Mouse (Mus musculus): Measurements from ENCODE around the gene Iars2. TPM values are rescaled to one million over a fixed set of nuclear protein-coding genes. Genes with fewer than 3 reads are reported as not detected.

Iars2 gene
- total and polyA plus RNA-seq, 3 experiments, result 39.9 to 43.9 TPM; not detected in 1

DNA sequence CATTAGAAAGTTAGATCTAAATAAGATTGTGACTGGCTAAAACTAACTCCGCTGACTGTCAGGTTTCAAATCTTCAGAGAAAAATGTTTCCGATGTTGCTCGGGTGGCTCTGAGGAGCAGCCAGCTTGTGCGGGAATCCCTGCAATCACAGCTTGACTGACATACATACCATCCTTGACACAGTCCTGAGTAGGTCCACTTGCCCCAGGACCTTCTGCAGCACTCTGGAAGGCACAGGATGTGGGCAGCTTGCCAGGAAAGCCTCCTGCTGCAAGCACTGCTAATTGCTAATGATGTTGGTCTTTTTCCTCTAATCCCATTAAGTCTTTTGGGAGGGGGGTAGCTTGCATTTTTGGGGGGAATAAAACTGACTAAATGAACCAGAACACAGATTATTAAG lies 44.0 kb downstream of the Iars2 start:
- no peaks in the 10 kb centered on the region for H3K9me3 ChIP-seq (replicated peaks; ENCODE audit: insufficient read depth, low read length)
- no peak overlapping the region for H3K27ac ChIP-seq (ENCODE audit: control insufficient read depth, low read depth, low read length)
- no peak for TF ChIP-seq SIN3A (IDR thresholded peaks at IDR 0.05; ENCODE audit: low read length)
- H3K27me3 ChIP-seq (ENCODE audit: control insufficient read depth in 1 of 2, insufficient read depth in 2 of 2, low read length in 2 of 2), result no peaks in the 10 kb centered on the region
- no peaks in the 10 kb centered on the region for H3K4me1 ChIP-seq (ENCODE audit: control insufficient read depth in 1 of 2, insufficient read depth in 2 of 2, low read length in 2 of 2)
- H3K36me3 ChIP-seq (ENCODE audit: control insufficient read depth in 1 of 2, insufficient read depth in 2 of 2, low read length in 2 of 2), result peaks cover 0 to 19% of the 10 kb centered on the region in 2 experiments; a peak in 2 of 4 replicates
- no peaks in the 10 kb centered on the region for H3K79me2 ChIP-seq (ENCODE audit: control insufficient read depth, insufficient read depth, low read length, poor library complexity)
- DNase-seq (ENCODE audit: low read depth, low spot score), result peak; percentile 12
- H3K4me3 ChIP-seq (ENCODE audit: control insufficient read depth in 1 of 2, insufficient read depth in 1 of 2, low read depth in 2 of 2, low read length in 2 of 2), result no peak overlapping the region
- no peak overlapping the region for H3K9ac ChIP-seq (ENCODE audit: control insufficient read depth, low read depth, low read length, poor library complexity, severe bottlenecking)

DNA sequence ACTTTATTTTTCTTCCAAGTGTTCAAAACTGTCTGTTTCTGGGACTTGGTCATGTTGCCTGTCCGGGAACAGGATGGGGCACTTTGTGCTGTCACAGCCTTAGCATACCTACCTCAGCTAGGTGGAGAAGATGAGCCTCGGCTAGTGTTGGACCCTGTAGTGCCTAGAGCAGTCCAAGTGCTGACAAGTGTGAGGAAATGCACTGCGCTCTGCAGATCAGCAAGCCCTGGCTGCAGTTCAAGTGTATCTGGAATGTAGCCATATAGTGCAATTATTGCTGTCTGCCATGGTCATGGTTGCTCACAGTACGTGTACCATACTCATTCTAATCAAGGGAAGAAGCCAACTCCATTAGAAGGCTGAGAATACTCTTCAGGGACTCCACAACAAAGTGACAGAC lies 44.5 kb downstream of the Iars2 start:
- Histone ChIP-seq H3K27ac (ENCODE audit: control insufficient read depth, low read depth, low read length) (no peak overlapping the region), H3K9me3 (replicated peaks; ENCODE audit: insufficient read depth, low read length) (no peaks in the 10 kb centered on the region), H3K4me3 (ENCODE audit: control insufficient read depth in 1 of 2, insufficient read depth in 1 of 2, low read depth in 2 of 2, low read length in 2 of 2) (no peak overlapping the region), H3K36me3 (ENCODE audit: control insufficient read depth in 1 of 2, insufficient read depth in 2 of 2, low read length in 2 of 2) (peaks cover 0 to 19% of the 10 kb centered on the region in 2 experiments; a peak in 2 of 4 replicates), H3K79me2 (ENCODE audit: control insufficient read depth, insufficient read depth, low read length, poor library complexity) (no peaks in the 10 kb centered on the region), H3K4me1 (ENCODE audit: control insufficient read depth in 1 of 2, insufficient read depth in 2 of 2, low read length in 2 of 2) (no peaks in the 10 kb centered on the region), H3K9ac (ENCODE audit: control insufficient read depth, low read depth, low read length, poor library complexity, severe bottlenecking) (no peak overlapping the region), H3K27me3 (ENCODE audit: control insufficient read depth in 1 of 2, insufficient read depth in 2 of 2, low read length in 2 of 2) (no peaks in the 10 kb centered on the region)
- DNase-seq (ENCODE audit: low read depth, low spot score), result no peak
- TF ChIP-seq POLR2AphosphoS2 (IDR thresholded peaks at IDR 0.05; ENCODE audit: low read length), result 0 out of 2 replicates have a peak, but pooled peaks have one; percentile 34
- TF ChIP-seq TCF12 (IDR thresholded peaks at IDR 0.05; ENCODE audit: low read depth, low read length), result no peak

DNA sequence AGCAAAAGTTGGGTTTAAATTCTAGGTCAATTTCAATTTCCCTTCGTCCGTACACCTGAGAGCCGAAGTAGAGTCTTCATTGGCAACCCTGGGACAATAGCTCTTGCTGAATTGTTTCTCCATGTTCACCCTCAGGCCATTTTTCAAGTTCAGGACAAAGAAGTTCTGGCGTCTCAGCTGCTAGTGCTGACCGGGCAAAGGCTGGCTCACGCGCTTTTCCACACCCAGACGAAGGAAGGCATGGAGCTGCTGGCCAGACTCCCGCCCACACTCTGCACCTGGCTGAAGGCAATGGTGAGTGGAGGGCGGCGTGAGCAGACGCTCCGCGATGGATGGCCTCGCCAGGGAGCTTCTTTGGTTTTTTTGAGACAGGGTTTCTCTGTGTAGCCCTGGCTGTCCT lies 45.9 kb downstream of the Iars2 start:
- Histone ChIP-seq H3K4me3 (ENCODE audit: control insufficient read depth in 1 of 2, insufficient read depth in 1 of 2, low read depth in 2 of 2, low read length in 2 of 2) (no peak overlapping the region), H3K27me3 (ENCODE audit: control insufficient read depth in 1 of 2, insufficient read depth in 2 of 2, low read length in 2 of 2) (no peaks in the 10 kb centered on the region), H3K9me3 (replicated peaks; ENCODE audit: insufficient read depth, low read length) (no peaks in the 10 kb centered on the region), H3K4me1 (ENCODE audit: control insufficient read depth in 1 of 2, insufficient read depth in 2 of 2, low read length in 2 of 2) (no peaks in the 10 kb centered on the region), H3K27ac (ENCODE audit: control insufficient read depth, low read depth, low read length) (no peak overlapping the region), H3K9ac (ENCODE audit: control insufficient read depth, low read depth, low read length, poor library complexity, severe bottlenecking) (no peak overlapping the region), H3K79me2 (ENCODE audit: control insufficient read depth, insufficient read depth, low read length, poor library complexity) (no peaks in the 10 kb centered on the region), H3K36me3 (ENCODE audit: control insufficient read depth in 1 of 2, insufficient read depth in 2 of 2, low read length in 2 of 2) (peaks cover 0 to 18% of the 10 kb centered on the region in 2 experiments; a peak in 2 of 4 replicates)
- TF ChIP-seq POLR2AphosphoS5 (IDR thresholded peaks at IDR 0.05; ENCODE audit: borderline replicate concordance, low read depth, low read length) (no peak), ZMIZ1 (IDR thresholded peaks at IDR 0.05; ENCODE audit: low read depth, low read length) (no peak)
- no peak for DNase-seq (ENCODE audit: low read depth, low spot score)

DNA sequence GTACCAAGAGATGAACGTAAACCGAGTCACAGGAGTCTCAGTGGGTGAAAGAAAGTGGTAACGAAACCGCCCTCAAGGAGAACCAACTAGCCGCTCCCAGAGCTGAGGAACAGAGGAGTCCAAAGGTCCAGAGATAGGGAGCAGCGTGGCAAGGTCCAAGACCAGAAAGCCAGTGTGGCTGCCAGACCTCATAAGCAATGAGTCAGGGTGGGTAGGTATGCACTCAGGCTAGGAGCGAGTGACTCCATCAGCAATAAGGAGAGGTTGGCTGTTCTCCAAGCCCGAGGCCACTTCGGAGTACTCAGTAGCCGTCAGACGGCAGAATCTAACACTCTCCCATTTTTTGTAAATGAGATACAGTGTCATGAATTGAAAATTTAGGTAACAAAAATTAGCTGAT lies 46.4 kb downstream of the Iars2 start:
- peaks cover 0 to 18% of the 10 kb centered on the region in 2 experiments; a peak in 2 of 4 replicates for H3K36me3 ChIP-seq (ENCODE audit: control insufficient read depth in 1 of 2, insufficient read depth in 2 of 2, low read length in 2 of 2)
- no peaks in the 10 kb centered on the region for H3K79me2 ChIP-seq (ENCODE audit: control insufficient read depth, insufficient read depth, low read length, poor library complexity)
- H3K27ac ChIP-seq (ENCODE audit: control insufficient read depth, low read depth, low read length), result no peak overlapping the region
- H3K27me3 ChIP-seq (ENCODE audit: control insufficient read depth in 1 of 2, insufficient read depth in 2 of 2, low read length in 2 of 2), result no peaks in the 10 kb centered on the region
- no peaks in the 10 kb centered on the region for H3K9me3 ChIP-seq (replicated peaks; ENCODE audit: insufficient read depth, low read length)
- no peaks in the 10 kb centered on the region for H3K4me1 ChIP-seq (ENCODE audit: control insufficient read depth in 1 of 2, insufficient read depth in 2 of 2, low read length in 2 of 2)
- TF ChIP-seq GABPA (IDR thresholded peaks at IDR 0.05; ENCODE audit: low read depth, low read length), result no peak
- no peak for TF ChIP-seq KAT2A (conservative IDR thresholded peaks at IDR 0.05; ENCODE audit: low read depth, low read length)
- no peak for TF ChIP-seq ETS1 (IDR thresholded peaks at IDR 0.05; ENCODE audit: low read depth, low read length)
- TF ChIP-seq RCOR1 (IDR thresholded peaks at IDR 0.05; ENCODE audit: low read depth, low read length), result no peak
- no peak for TF ChIP-seq BHLHE40 (IDR thresholded peaks at IDR 0.05; ENCODE audit: borderline replicate concordance, low read depth, low read length)
- H3K9ac ChIP-seq (ENCODE audit: control insufficient read depth, low read depth, low read length, poor library complexity, severe bottlenecking), result no peak overlapping the region
- DNase-seq (ENCODE audit: low read depth, low spot score), result no peak
- H3K4me3 ChIP-seq (ENCODE audit: control insufficient read depth in 1 of 2, insufficient read depth in 1 of 2, low read depth in 2 of 2, low read length in 2 of 2), result no peak overlapping the region

All from MEL (cell line).